Mouse (Mus musculus) ES-Bruce4 (cell line): Measurements from ENCODE around the gene Meis2. TPM values are rescaled to one million over a fixed set of nuclear protein-coding genes. Genes with fewer than 3 reads are reported as not detected.

Experiments used
- H3K27ac ChIP-seq: 2 replicates; pipeline ENCODE4 v1.5.1; 2012; ENCODE audit warnings: low read length, inconsistent platforms; ENCODE audit not compliant: insufficient read depth
- H3K27me3 ChIP-seq: 2 replicates; pipeline ENCODE4 v1.6.1; 2012; ENCODE audit warnings: mild to moderate bottlenecking, low read length, inconsistent platforms; ENCODE audit not compliant: control insufficient read depth, poor library complexity, insufficient read depth, severe bottlenecking
- H3K36me3 ChIP-seq: 2 replicates; pipeline ENCODE4 v1.6.1; 2012; ENCODE audit warnings: inconsistent platforms, mild to moderate bottlenecking, low read length, moderate library complexity; ENCODE audit not compliant: control insufficient read depth, poor library complexity, insufficient read depth, severe bottlenecking
- H3K4me1 ChIP-seq: one replicate; pipeline ENCODE4 v1.8.1; 2011; ENCODE audit warnings: low read length; ENCODE audit not compliant: control insufficient read depth, insufficient read depth
- H3K4me3 ChIP-seq: 2 replicates; pipeline ENCODE4 v1.5.1; 2011; ENCODE audit warnings: low read depth, mild to moderate bottlenecking, low read length
- H3K9ac ChIP-seq: 2 replicates; pipeline ENCODE4 v1.6.1; 2012; ENCODE audit warnings: low read depth, mild to moderate bottlenecking, inconsistent platforms; ENCODE audit not compliant: poor library complexity, severe bottlenecking
- H3K9me3 ChIP-seq: replicated peaks from 2 replicates; pipeline ENCODE4 v1.6.1; 2012; ENCODE audit warnings: mild to moderate bottlenecking, low read length, inconsistent platforms; ENCODE audit not compliant: control insufficient read depth, poor library complexity, insufficient read depth, severe bottlenecking
- CTCF ChIP-seq: IDR thresholded peaks from one replicate; pipeline ENCODE4 v1.8.1; 2011; ENCODE audit warnings: low read depth, low read length
- EP300 ChIP-seq: IDR thresholded peaks from 2 replicates; pipeline ENCODE4 v1.6.1; 2011; ENCODE audit warnings: low read depth, low read length; ENCODE audit not compliant: insufficient read depth
- POLR2A ChIP-seq: IDR thresholded peaks from one replicate; pipeline ENCODE4 v1.8.1; 2011; ENCODE audit warnings: low read length; ENCODE audit not compliant: insufficient read depth
- polyA plus RNA-seq: library from polyadenylated mRNA; stranded (reverse); fragments of >200 nt; gene quantifications from 2 replicates; pipeline ENCODE4 v1.2.4, GENCODE M21; 2011; ENCODE audit warnings: low read depth; ENCODE audit not compliant: missing spikeins, insufficient read depth, insufficient read length

The Meis2 gene
- polyA plus RNA-seq, 1 experiment: 1.5 TPM

- Histone ChIP-seq H3K36me3 (no peaks in the 10 kb centered on the region), H3K9ac (no peak overlapping the region), H3K4me3 (no peak overlapping the region), H3K27me3 (no peaks in the 10 kb centered on the region), H3K4me1 (peaks cover 2% of the 10 kb centered on the region), H3K9me3 (no peaks in the 10 kb centered on the region), H3K27ac (no peak overlapping the region)
- TF ChIP-seq EP300 (no peak), CTCF (no peak), POLR2A (no peak)
Measured at GRCm38 (mm10) chr2:115979683-115980476, 85.8 kb downstream of the Meis2 start.

DNA sequence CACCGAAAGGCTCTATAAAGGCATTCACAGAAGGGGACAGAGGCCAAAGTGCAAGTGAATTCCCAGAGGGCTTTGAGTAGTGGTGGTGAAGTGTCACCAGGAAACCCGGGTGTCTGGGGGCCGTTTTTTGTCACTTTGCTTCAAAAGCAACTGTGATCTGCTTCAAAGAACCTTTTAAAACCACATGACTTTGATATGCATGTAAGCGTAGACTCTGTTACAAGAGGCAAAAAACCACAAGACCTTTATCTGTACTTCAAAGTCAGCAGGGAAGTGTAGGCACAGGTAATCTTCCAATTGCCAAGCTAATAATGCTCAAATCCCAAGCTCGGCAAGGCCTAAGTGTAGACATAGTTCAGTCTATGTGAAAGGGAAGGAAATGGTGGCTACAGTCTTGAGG lies 87.0 kb downstream of the Meis2 start:
- no peak for TF ChIP-seq CTCF
- TF ChIP-seq POLR2A: no peak
- no peak for TF ChIP-seq EP300
- H3K27me3 ChIP-seq: no peaks in the 10 kb centered on the region
- peaks cover 2% of the 10 kb centered on the region for H3K4me1 ChIP-seq
- no peak overlapping the region for H3K4me3 ChIP-seq
- no peaks in the 10 kb centered on the region for H3K9me3 ChIP-seq
- H3K27ac ChIP-seq: no peak overlapping the region
- H3K9ac ChIP-seq: no peak overlapping the region
- no peaks in the 10 kb centered on the region for H3K36me3 ChIP-seq

GRCm38 (mm10) chr2:115971296-115971805 lies 94.3 kb downstream of the Meis2 start:
- TF ChIP-seq CTCF: no peak
- no peak for TF ChIP-seq POLR2A
- no peaks in the 10 kb centered on the region for H3K4me1 ChIP-seq

GRCm38 (mm10) chr2:115970091-115970820 lies 95.4 kb downstream of the Meis2 start:
- TF ChIP-seq EP300 (no peak), CTCF (no peak), POLR2A (no peak)
- no peak overlapping the region for H3K27ac ChIP-seq
- H3K27me3 ChIP-seq: no peaks in the 10 kb centered on the region; the same call in 1 of the 2 replicates
- no peaks in the 10 kb centered on the region for H3K36me3 ChIP-seq
- H3K9ac ChIP-seq: no peak overlapping the region
- no peak overlapping the region for H3K4me3 ChIP-seq
- H3K4me1 ChIP-seq: no peaks in the 10 kb centered on the region
- no peaks in the 10 kb centered on the region for H3K9me3 ChIP-seq

More at GRCm38 (mm10) chr2:115971296-115971805, 94.3 kb downstream of the Meis2 start:
- no peaks in the 10 kb centered on the region for H3K9me3 ChIP-seq
- H3K27ac ChIP-seq: no peak overlapping the region
- H3K9ac ChIP-seq: no peak overlapping the region
- H3K36me3 ChIP-seq: no peaks in the 10 kb centered on the region
- H3K27me3 ChIP-seq: no peaks in the 10 kb centered on the region
- H3K4me3 ChIP-seq: no peak overlapping the region

DNA sequence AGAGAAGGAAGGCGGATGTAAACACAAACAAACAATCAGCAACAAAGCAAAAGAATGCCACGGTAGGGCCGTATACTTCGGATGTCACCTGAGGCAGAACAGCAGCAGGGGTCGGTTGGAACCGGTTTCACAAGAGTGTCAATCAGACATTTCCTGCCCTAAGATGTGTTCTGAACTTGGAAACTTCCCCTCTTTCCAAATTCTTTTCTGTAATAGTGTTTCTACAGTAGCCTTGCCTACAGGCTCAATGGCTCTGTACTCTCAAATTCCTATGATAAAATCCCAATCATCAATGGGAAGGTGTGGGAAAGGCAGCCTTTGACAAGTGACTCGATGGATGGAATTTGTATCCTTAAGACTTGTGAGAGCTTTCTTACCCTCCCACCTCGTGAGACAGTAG lies 96.4 kb downstream of the Meis2 start:
- H3K9ac ChIP-seq: no peak overlapping the region
- H3K27me3 ChIP-seq: no peaks in the 10 kb centered on the region; the same call in 1 of the 2 replicates
- no peaks in the 10 kb centered on the region for H3K36me3 ChIP-seq

DNA sequence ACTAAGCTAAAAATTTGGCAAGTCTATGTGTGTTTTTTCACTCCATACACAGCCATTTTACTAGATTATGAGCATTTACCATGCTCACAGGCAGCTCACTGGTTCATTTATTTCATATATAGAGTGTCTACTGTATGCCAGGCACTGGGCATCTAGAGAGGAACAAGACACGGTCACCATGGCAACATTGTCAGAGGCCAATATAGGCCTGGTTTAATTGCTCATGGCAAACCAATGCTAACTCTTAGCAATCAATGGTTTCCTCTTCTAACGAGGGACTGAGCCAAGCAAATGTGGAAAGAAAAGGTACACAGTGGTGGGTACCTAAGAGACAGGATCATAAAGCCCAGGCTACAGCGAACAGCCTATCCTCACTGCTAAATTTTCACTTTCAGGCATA lies 100.7 kb downstream of the Meis2 start:
- Histone ChIP-seq H3K9me3 (no peaks in the 10 kb centered on the region), H3K36me3 (no peaks in the 10 kb centered on the region), H3K9ac (no peak overlapping the region), H3K4me1 (peaks cover 4% of the 10 kb centered on the region), H3K4me3 (no peak overlapping the region), H3K27ac (no peak overlapping the region), H3K27me3 (no peaks in the 10 kb centered on the region; the same call in 1 of the 2 replicates)
- TF ChIP-seq CTCF (no peak), POLR2A (no peak), EP300 (no peak)

More for the DNA sequence above, 96.4 kb downstream of the Meis2 start:
- Histone ChIP-seq H3K4me1 (no peaks in the 10 kb centered on the region), H3K4me3 (no peak overlapping the region), H3K9me3 (no peaks in the 10 kb centered on the region), H3K27ac (no peak overlapping the region)
- no peak for TF ChIP-seq EP300
- TF ChIP-seq POLR2A: no peak
